25 mouse cellular contexts compared by ENCODE assay signal in the genomic region with DNA sequence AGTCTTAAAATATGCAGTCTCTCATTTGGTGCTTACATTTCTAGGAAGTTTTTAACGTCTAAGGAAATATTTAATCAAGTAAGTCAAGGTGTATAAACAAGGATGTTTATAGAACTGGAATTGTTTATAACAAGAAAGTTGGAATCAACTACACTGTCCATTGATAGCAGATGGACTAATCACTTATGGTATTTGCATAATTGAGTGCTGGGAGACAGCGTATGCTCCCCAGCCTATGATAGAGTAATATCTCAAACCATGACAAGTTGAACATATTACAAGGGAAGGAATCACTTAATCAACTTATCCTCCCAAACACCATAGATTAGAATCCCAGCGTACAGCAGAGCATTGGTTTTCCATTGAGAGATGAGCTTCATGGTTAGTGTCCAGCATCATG.
"Had no signal": no experiment of that assay in that cellular context is flagged by ENCODE, and none has a peak within 500 bp of the region (broad histone marks: within the 10 kb centered on the region; RNA-seq: fewer than 3 reads in every experiment).

No protein-coding gene starts in this region.

- H3K9ac ChIP-seq: forebrain, postnatal 0 days; heart, embryonic 13.5 days; heart, embryonic 15.5 days; hindbrain, embryonic 13.5 days; hindbrain, embryonic 15.5 days; kidney, embryonic 15.5 days; limb, embryonic 13.5 days; limb, embryonic 15.5 days had no signal

- H3K36me3 ChIP-seq: heart, embryonic 13.5 days; heart, embryonic 15.5 days; hindbrain, embryonic 13.5 days; hindbrain, embryonic 15.5 days; kidney, embryonic 15.5 days; limb, embryonic 13.5 days; limb, embryonic 15.5 days had no signal

- H3K4me3 ChIP-seq: heart, adult 2 months; heart, embryonic 13.5 days; heart, embryonic 15.5 days; hindbrain, embryonic 13.5 days; hindbrain, embryonic 15.5 days; kidney, embryonic 15.5 days; limb, embryonic 13.5 days; limb, embryonic 15.5 days had no signal

- H3K4me2 ChIP-seq: heart, embryonic 11.5 days; heart, embryonic 13.5 days; heart, embryonic 15.5 days; hindbrain, embryonic 13.5 days; hindbrain, embryonic 15.5 days; kidney, embryonic 15.5 days; limb, embryonic 13.5 days; limb, embryonic 15.5 days had no signal

- H3K9me3 ChIP-seq: heart, embryonic 13.5 days; heart, embryonic 15.5 days; hindbrain, embryonic 13.5 days; hindbrain, embryonic 15.5 days; kidney, embryonic 15.5 days; limb, embryonic 13.5 days; limb, embryonic 15.5 days had no signal

- H3K27ac ChIP-seq: heart, adult 2 months; heart, embryonic 13.5 days; heart, embryonic 15.5 days; hindbrain, embryonic 13.5 days; hindbrain, embryonic 15.5 days; hindbrain, postnatal 0 days; kidney, embryonic 15.5 days; kidney, postnatal 0 days; limb, embryonic 13.5 days; limb, embryonic 15.5 days had no signal

- H3K4me1 ChIP-seq: heart, embryonic 15.5 days; hindbrain, embryonic 13.5 days; hindbrain, embryonic 15.5 days; kidney, embryonic 15.5 days; limb, embryonic 13.5 days; limb, embryonic 15.5 days had no signal

- H3K27me3 ChIP-seq: heart, embryonic 13.5 days; heart, embryonic 15.5 days; hindbrain, embryonic 13.5 days; hindbrain, embryonic 15.5 days; kidney, embryonic 15.5 days; limb, embryonic 13.5 days; limb, embryonic 15.5 days had no signal

- DNase-seq: forebrain, postnatal 0 days; gastrocnemius, postnatal 14 days; gastrocnemius, postnatal 36 days; heart, adult 11 months; heart, adult 2 months; heart, postnatal 14 days; heart, postnatal 36 days; kidney, adult 11 months; kidney, adult 2 months; kidney, adult 9 months; kidney, postnatal 14 days; kidney, postnatal 36 days; layer of hippocampus, adult 9-11 months; layer of hippocampus, postnatal 36 days; left cerebral cortex, postnatal 4 days had no signal

- ATAC-seq: forebrain, postnatal 0 days; hindbrain, postnatal 0 days had no signal
